Mouse (Mus musculus): Measurements from ENCODE around the gene Cadm3. TPM values are rescaled to one million over a fixed set of nuclear protein-coding genes. Genes with fewer than 3 reads are reported as not detected.
A peak's percentile ranks its signal among the peaks of the same experiment; 100 is the strongest.

Gene Cadm3
- polyA plus RNA-seq, 1 experiment from 2014 or later = 42.4 TPM

DNA sequence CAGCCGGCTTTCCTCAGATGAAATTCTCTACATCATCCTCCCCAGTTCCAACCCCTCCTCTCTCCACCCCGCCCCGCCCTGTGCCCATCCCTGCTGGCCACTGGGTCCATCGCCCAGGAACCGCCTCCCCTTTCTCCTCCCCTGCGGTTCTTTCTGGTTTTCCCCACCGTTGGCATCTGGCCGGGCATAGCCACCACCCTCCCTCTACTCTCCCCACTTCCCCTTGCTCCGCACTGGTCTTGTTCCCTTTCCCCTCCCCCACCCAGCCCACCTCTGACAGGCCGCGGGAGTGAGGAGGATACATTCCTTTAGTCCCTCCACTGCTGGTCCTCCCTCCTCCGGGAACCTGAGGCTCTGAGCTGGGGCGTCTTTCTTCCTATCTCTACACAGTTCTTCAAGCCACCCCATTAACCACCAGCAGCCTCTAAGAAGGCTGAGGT is 1.5 kb downstream of the Cadm3 start:
- Histone ChIP-seq H3K4me3 (ENCODE audit: low read depth, low read length) (peak overlapping the region; percentile 67), H3K27me3 (ENCODE audit: control insufficient read depth, insufficient read depth, low read length) (no peaks in the 10 kb centered on the region), H3K36me3 (ENCODE audit: control insufficient read depth, insufficient read depth, low read length) (no peaks in the 10 kb centered on the region), H3K9ac (ENCODE audit: low read length) (peak overlapping the region; percentile 69), H3K9me3 (ENCODE audit: control insufficient read depth, low read length) (no peaks in the 10 kb centered on the region), H3K4me1 (ENCODE audit: control insufficient read depth, insufficient read depth, low read length) (peaks cover 12% of the 10 kb centered on the region), H3K27ac (ENCODE audit: low read depth, low read length) (no peak overlapping the region), H3K4me2 (ENCODE audit: low read depth) (peak overlapping the region; percentile 83)
- ATAC-seq (ENCODE audit: insufficient read depth, low FRiP score, low TSS enrichment) (peak; percentile 22), DNase-seq (ENCODE audit: low spot score) (no peak)
- 2% methylated on average over 13 of the region's 13 CpGs for WGBS

DNA sequence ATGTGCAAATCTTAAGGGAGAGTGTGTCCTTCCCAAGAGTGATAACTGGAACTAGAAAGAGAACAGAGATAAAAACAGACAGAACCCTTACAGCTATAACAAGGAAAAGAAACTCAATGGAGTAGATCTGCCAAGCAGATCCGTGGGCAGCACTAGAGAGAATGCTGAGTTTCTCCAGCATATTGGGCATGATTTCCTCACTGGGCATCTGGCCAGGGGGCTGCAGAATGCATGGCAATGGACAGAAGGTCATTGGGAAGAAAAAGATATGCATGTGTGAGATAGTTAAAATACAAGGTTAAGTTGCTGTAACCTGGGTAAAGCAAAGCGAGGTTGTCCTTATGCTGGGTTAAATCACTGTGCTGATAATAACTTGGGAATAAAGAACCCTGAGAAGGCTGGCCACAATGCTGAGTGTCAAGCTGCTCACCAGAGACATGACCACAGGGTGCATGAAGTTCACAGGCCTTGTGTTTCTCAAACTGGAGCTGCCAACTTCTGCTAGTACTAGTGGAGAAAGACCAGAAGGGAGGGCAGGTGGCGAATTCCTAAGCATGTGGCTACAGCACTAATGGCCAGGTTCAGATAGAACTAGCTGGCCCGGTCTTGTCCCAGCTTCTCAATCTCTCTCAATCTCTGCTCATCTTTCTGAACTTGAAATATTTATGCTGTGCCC is 3.2 kb downstream of the Cadm3 start:
- H3K9ac ChIP-seq (ENCODE audit: low read length) = no peak overlapping the region
- H3K27me3 ChIP-seq (ENCODE audit: control insufficient read depth, insufficient read depth, low read length) = no peaks in the 10 kb centered on the region
- WGBS = 87% methylated on average over 4 of the region's 4 CpGs
- no peak overlapping the region for H3K4me3 ChIP-seq (ENCODE audit: low read depth, low read length)
- H3K4me1 ChIP-seq (ENCODE audit: control insufficient read depth, insufficient read depth, low read length) = peaks cover 12% of the 10 kb centered on the region
- DNase-seq (ENCODE audit: low spot score) (no peak), ATAC-seq (ENCODE audit: insufficient read depth, low FRiP score, low TSS enrichment) (no peak)
- H3K36me3 ChIP-seq (ENCODE audit: control insufficient read depth, insufficient read depth, low read length) = no peaks in the 10 kb centered on the region
- H3K27ac ChIP-seq (ENCODE audit: low read depth, low read length) = no peak overlapping the region
- H3K9me3 ChIP-seq (ENCODE audit: control insufficient read depth, low read length) = no peaks in the 10 kb centered on the region
- H3K4me2 ChIP-seq (ENCODE audit: low read depth) = no peak overlapping the region

GRCm38 (mm10) chr1:173363436-173363835 is 4.1 kb downstream of the Cadm3 start:
- WGBS = 96% methylated on average over 2 of the region's 2 CpGs
- Histone ChIP-seq H3K4me2 (ENCODE audit: low read depth) (no peak overlapping the region), H3K4me3 (ENCODE audit: low read depth, low read length) (no peak overlapping the region), H3K9me3 (ENCODE audit: control insufficient read depth, low read length) (no peaks in the 10 kb centered on the region), H3K27ac (ENCODE audit: low read depth, low read length) (no peak overlapping the region), H3K4me1 (ENCODE audit: control insufficient read depth, insufficient read depth, low read length) (peaks cover 12% of the 10 kb centered on the region), H3K36me3 (ENCODE audit: control insufficient read depth, insufficient read depth, low read length) (no peaks in the 10 kb centered on the region), H3K27me3 (ENCODE audit: control insufficient read depth, insufficient read depth, low read length) (no peaks in the 10 kb centered on the region), H3K9ac (ENCODE audit: low read length) (no peak overlapping the region)
- ATAC-seq (ENCODE audit: insufficient read depth, low FRiP score, low TSS enrichment) (no peak), DNase-seq (ENCODE audit: low spot score) (no peak)

DNA sequence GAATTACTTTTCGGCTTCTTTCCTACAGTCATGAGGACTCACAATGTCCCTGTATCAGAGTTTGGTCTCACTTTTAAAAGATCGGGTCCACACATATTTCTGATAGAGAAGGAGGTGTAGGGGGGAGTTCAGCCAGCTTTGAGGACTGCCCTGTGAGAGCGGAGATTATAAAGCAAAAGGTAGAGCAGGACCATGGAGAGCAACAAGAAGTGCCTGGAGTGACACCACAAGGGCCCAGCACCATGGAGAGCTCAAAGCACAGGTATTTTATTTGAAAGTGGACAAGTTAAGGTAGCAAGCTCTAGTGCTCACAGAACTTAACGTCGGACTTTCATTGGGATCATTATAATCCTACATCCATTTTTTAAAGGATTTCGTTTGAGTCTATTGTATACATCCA is 5.8 kb downstream of the Cadm3 start:
- H3K27ac ChIP-seq (ENCODE audit: low read depth, low read length) = no peak overlapping the region
- ATAC-seq (ENCODE audit: insufficient read depth, low FRiP score, low TSS enrichment) (no peak), DNase-seq (ENCODE audit: low spot score) (no peak)
- 47% methylated on average over 6 of the region's 6 CpGs for WGBS
- H3K9me3 ChIP-seq (ENCODE audit: control insufficient read depth, low read length) = no peaks in the 10 kb centered on the region
- no peak overlapping the region for H3K4me2 ChIP-seq (ENCODE audit: low read depth)
- H3K4me3 ChIP-seq (ENCODE audit: low read depth, low read length) = no peak overlapping the region
- H3K9ac ChIP-seq (ENCODE audit: low read length) = no peak overlapping the region
- H3K27me3 ChIP-seq (ENCODE audit: control insufficient read depth, insufficient read depth, low read length) = no peaks in the 10 kb centered on the region
- peaks cover 11% of the 10 kb centered on the region for H3K4me1 ChIP-seq (ENCODE audit: control insufficient read depth, insufficient read depth, low read length)
- no peaks in the 10 kb centered on the region for H3K36me3 ChIP-seq (ENCODE audit: control insufficient read depth, insufficient read depth, low read length)

GRCm38 (mm10) chr1:173359590-173360290 is 7.8 kb downstream of the Cadm3 start:
- ATAC-seq (ENCODE audit: insufficient read depth, low FRiP score, low TSS enrichment) = no peak
- 65% methylated on average over 4 of the region's 4 CpGs for WGBS
- Histone ChIP-seq H3K4me2 (ENCODE audit: low read depth) (no peak overlapping the region), H3K36me3 (ENCODE audit: control insufficient read depth, insufficient read depth, low read length) (no peaks in the 10 kb centered on the region), H3K27ac (ENCODE audit: low read depth, low read length) (0 out of 2 replicates have a peak overlapping the region, but pooled peaks have one; percentile 35), H3K4me3 (ENCODE audit: low read depth, low read length) (no peak overlapping the region), H3K27me3 (ENCODE audit: control insufficient read depth, insufficient read depth, low read length) (no peaks in the 10 kb centered on the region), H3K4me1 (ENCODE audit: control insufficient read depth, insufficient read depth, low read length) (no peaks in the 10 kb centered on the region), H3K9me3 (ENCODE audit: control insufficient read depth, low read length) (no peaks in the 10 kb centered on the region), H3K9ac (ENCODE audit: low read length) (no peak overlapping the region)
- DNase-seq (ENCODE audit: low spot score) = no peak

GRCm38 (mm10) chr1:173357799-173358198 is 9.7 kb downstream of the Cadm3 start:
- H3K9ac ChIP-seq (ENCODE audit: low read length) = no peak overlapping the region
- DNase-seq (ENCODE audit: low spot score) (no peak), ATAC-seq (ENCODE audit: insufficient read depth, low FRiP score, low TSS enrichment) (no peak)
- WGBS = 43% methylated on average over 4 of the region's 4 CpGs
- no peaks in the 10 kb centered on the region for H3K9me3 ChIP-seq (ENCODE audit: control insufficient read depth, low read length)
- no peak overlapping the region for H3K27ac ChIP-seq (ENCODE audit: low read depth, low read length)
- H3K36me3 ChIP-seq (ENCODE audit: control insufficient read depth, insufficient read depth, low read length) = no peaks in the 10 kb centered on the region
- no peak overlapping the region for H3K4me3 ChIP-seq (ENCODE audit: low read depth, low read length)
- no peak overlapping the region for H3K4me2 ChIP-seq (ENCODE audit: low read depth)
- H3K4me1 ChIP-seq (ENCODE audit: control insufficient read depth, insufficient read depth, low read length) = no peaks in the 10 kb centered on the region
- H3K27me3 ChIP-seq (ENCODE audit: control insufficient read depth, insufficient read depth, low read length) = no peaks in the 10 kb centered on the region

GRCm38 (mm10) chr1:173356699-173357098 is 10.8 kb downstream of the Cadm3 start:
- Histone ChIP-seq H3K27me3 (ENCODE audit: control insufficient read depth, insufficient read depth, low read length) (no peaks in the 10 kb centered on the region), H3K4me3 (ENCODE audit: low read depth, low read length) (no peak overlapping the region), H3K9ac (ENCODE audit: low read length) (no peak overlapping the region), H3K36me3 (ENCODE audit: control insufficient read depth, insufficient read depth, low read length) (no peaks in the 10 kb centered on the region), H3K27ac (ENCODE audit: low read depth, low read length) (no peak overlapping the region), H3K4me2 (ENCODE audit: low read depth) (no peak overlapping the region), H3K9me3 (ENCODE audit: control insufficient read depth, low read length) (no peaks in the 10 kb centered on the region), H3K4me1 (ENCODE audit: control insufficient read depth, insufficient read depth, low read length) (no peaks in the 10 kb centered on the region)
- WGBS = 87% methylated on average over 2 of the region's 2 CpGs
- ATAC-seq (ENCODE audit: insufficient read depth, low FRiP score, low TSS enrichment) (no peak), DNase-seq (ENCODE audit: low spot score) (no peak)

DNA sequence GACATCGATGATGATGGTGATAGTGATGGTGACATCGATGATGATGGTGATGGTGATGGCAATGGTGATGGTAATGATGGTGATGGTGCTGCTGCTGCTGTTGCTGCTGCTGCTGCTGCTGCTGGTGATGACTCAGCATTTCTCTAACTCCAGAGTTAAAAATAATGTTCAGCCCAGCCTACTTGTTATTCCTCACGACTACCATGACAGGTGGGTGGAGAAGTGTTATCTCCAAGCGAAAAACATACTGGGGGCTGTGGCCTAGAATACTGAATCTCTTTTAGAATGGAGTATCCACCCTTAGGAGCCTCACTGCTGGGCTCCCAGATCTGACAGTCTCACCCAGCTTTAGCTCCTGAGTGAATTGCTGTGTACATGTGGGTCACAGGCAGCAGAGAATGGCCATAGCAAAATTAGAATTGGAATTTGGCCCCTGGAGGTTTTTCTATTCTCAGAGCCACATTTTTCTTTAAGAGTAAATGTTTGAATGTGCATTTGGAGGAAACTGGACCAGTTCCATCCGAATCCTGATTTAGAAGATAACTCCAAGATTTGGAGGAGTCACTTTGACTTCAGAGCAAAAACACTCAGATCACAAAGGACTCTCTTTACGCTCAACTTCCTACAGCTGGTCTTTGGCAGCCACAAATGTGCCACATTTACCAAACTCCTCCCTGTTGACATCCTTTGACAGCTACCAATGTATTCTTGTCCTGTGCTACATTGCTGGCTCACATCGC is 12.2 kb downstream of the Cadm3 start:
- Histone ChIP-seq H3K4me2 (ENCODE audit: low read depth) (no peak overlapping the region), H3K4me1 (ENCODE audit: control insufficient read depth, insufficient read depth, low read length) (no peaks in the 10 kb centered on the region), H3K36me3 (ENCODE audit: control insufficient read depth, insufficient read depth, low read length) (no peaks in the 10 kb centered on the region), H3K27ac (ENCODE audit: low read depth, low read length) (no peak overlapping the region), H3K4me3 (ENCODE audit: low read depth, low read length) (no peak overlapping the region), H3K9me3 (ENCODE audit: control insufficient read depth, low read length) (no peaks in the 10 kb centered on the region), H3K27me3 (ENCODE audit: control insufficient read depth, insufficient read depth, low read length) (no peaks in the 10 kb centered on the region), H3K9ac (ENCODE audit: low read length) (no peak overlapping the region)
- ATAC-seq (ENCODE audit: insufficient read depth, low FRiP score, low TSS enrichment) (no peak), DNase-seq (ENCODE audit: low spot score) (no peak)
- WGBS = 84% methylated on average over 7 of the region's 7 CpGs

All from neural tube, embryonic 11.5 days (tissue).